Mouse (Mus musculus) hindbrain, embryonic 14.5 days (tissue): ENCODE data around the gene Mef2d. TPM values are rescaled to one million over a fixed set of nuclear protein-coding genes. Genes with fewer than 3 reads are reported as not detected.
A peak's percentile ranks its signal among the peaks of the same experiment; 100 is the strongest.

ENCODE experiments used
- ATAC-seq: fragments of 200-750 bp; cut with Nextera tagmentation; 2 replicates; pipeline ENCODE4 v1.8.0; 2017; ENCODE audit warnings: moderate number of reproducible peaks, mild to moderate bottlenecking, moderate TSS enrichment, moderate library complexity; ENCODE audit not compliant: low FRiP score
- DNase-seq: peaks from one replicate; pipeline ENCODE4 v3.0.0-alpha.2; 2015; ENCODE audit warnings: low spot score
- H3K27ac ChIP-seq: fragments of 300-500 bp; sonication (generic); 2 replicates; pipeline ENCODE4 v1.5.1; 2014; ENCODE audit warnings: mild to moderate bottlenecking, moderate library complexity
- H3K27me3 ChIP-seq: fragments of 300-500 bp; sonication (generic); 2 replicates; pipeline ENCODE4 v1.6.1; 2014; ENCODE audit warnings: mild to moderate bottlenecking, low read length, mixed read lengths; ENCODE audit not compliant: control insufficient read depth, insufficient read depth
- H3K36me3 ChIP-seq: fragments of 300-500 bp; sonication (generic); replicated peaks from 2 replicates; pipeline ENCODE4 v1.6.1; 2014; ENCODE audit not compliant: control insufficient read depth, insufficient read depth
- H3K4me1 ChIP-seq: fragments of 300-500 bp; sonication (generic); replicated peaks from 2 replicates; pipeline ENCODE4 v1.6.1; 2014; ENCODE audit warnings: antibody characterized with exemption, low read length, mixed read lengths; ENCODE audit not compliant: control insufficient read depth, insufficient read depth
- H3K4me2 ChIP-seq: fragments of 300-500 bp; sonication (generic); replicated peaks from 2 replicates; pipeline ENCODE4 v1.6.1; 2014; ENCODE audit warnings: mild to moderate bottlenecking, moderate library complexity
- H3K4me3 ChIP-seq: fragments of 300-500 bp; sonication (generic); replicated peaks from 2 replicates; pipeline ENCODE4 v1.5.1; 2014; ENCODE audit warnings: mild to moderate bottlenecking, low read length
- H3K9ac ChIP-seq: fragments of 300-500 bp; sonication (generic); 2 replicates; pipeline ENCODE4 v1.6.1; 2014
- H3K9me3 ChIP-seq: fragments of 300-500 bp; sonication (generic); 2 replicates; pipeline ENCODE4 v1.6.1; 2016; ENCODE audit warnings: low read length; ENCODE audit not compliant: control insufficient read depth
- WGBS: fragments of 180-500 bp; shearing (Covaris S2); extraction: QIAGEN DNeasy Blood & Tissue Kit; methylation state at CpG from one replicate; pipeline ENCODE4 v1.1.7; 2014; 5-methylcytosine and 5-hydroxymethylcytosine counted together
- polyA plus RNA-seq: library from polyadenylated mRNA; unstranded; fragments of >200 nt; fragmentation: Nextera tagmentation; extraction: Ambion mirVana; gene quantifications from 2 replicates; pipeline ENCODE4 v1.2.1, GENCODE M21; 2014

Mef2d gene
- polyA plus RNA-seq, 1 experiment from 2014 or later = 20.4 TPM

- DNase-seq = peak; percentile 78
- peak; percentile 90 for ATAC-seq
- Histone ChIP-seq H3K4me1 (peaks cover 52% of the 10 kb centered on the region), H3K4me3 (no peak overlapping the region), H3K4me2 (peak overlapping the region; percentile 32), H3K36me3 (peaks cover 16% of the 10 kb centered on the region), H3K9ac (peak overlapping the region; percentile 29; the same call in 1 of the 2 replicates), H3K27me3 (no peaks in the 10 kb centered on the region), H3K27ac (peak overlapping the region; percentile 85), H3K9me3 (no peaks in the 10 kb centered on the region)
- 20% methylated on average over 3 of the region's 3 CpGs for WGBS
Measured at GRCm38 (mm10) chr3:88152056-88152455, 9.9 kb downstream of the Mef2d start.

DNA sequence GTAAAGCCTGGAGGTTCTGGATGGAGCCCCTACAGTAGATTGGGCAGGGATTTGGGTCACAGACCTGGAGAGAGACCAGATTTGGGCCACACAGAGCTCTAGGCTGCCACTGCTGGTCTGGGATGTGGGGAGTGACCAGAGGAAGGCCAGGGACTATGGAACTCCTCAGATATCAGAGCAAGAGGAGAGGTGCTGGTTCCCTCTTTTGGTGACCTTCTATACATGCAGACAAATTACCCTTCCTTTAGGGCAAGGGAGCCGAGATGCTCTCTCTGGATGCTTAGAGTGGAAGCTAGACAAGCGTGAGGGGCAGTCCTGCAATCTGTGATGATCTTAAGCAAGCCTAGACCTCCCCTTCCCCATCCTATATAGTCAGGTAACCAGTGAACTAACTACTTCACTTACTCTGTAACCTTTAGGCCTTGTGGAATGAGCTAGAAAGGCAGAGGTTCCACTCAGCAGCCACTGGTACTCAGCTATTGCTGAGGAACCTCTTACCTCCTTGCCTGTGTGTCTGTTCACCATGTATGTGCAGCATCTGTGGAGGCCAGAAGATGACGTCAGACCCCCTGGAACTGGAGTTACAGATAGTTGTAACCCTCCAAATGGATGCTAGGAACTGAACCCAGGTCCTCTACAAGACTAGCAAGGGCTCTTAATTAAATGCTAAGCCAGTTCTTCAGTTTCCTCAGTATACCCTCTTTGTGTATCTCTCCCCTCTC is 11.3 kb downstream of the Mef2d start:
- H3K4me2 ChIP-seq = no peak overlapping the region
- H3K36me3 ChIP-seq = peaks cover 21% of the 10 kb centered on the region
- no peak for DNase-seq
- no peak for ATAC-seq
- peak overlapping the region; percentile 85 for H3K27ac ChIP-seq
- H3K9ac ChIP-seq = no peak overlapping the region
- 91% methylated on average over 3 of the region's 3 CpGs for WGBS
- no peaks in the 10 kb centered on the region for H3K9me3 ChIP-seq
- H3K27me3 ChIP-seq = no peaks in the 10 kb centered on the region
- peaks cover 56% of the 10 kb centered on the region for H3K4me1 ChIP-seq
- no peak overlapping the region for H3K4me3 ChIP-seq

- ATAC-seq = no peak
- 83% methylated on average over 2 of the region's 2 CpGs for WGBS
- Histone ChIP-seq H3K9ac (no peak overlapping the region), H3K4me3 (no peak overlapping the region), H3K4me2 (no peak overlapping the region), H3K27ac (no peak overlapping the region), H3K36me3 (peaks cover 29% of the 10 kb centered on the region), H3K27me3 (no peaks in the 10 kb centered on the region), H3K4me1 (peaks cover 49% of the 10 kb centered on the region), H3K9me3 (no peaks in the 10 kb centered on the region)
- no peak for DNase-seq
Measured at GRCm38 (mm10) chr3:88154236-88154635, 12.1 kb downstream of the Mef2d start.

GRCm38 (mm10) chr3:88156817-88157216 is 14.6 kb downstream of the Mef2d start:
- no peak overlapping the region for H3K4me3 ChIP-seq
- no peak overlapping the region for H3K27ac ChIP-seq
- H3K9ac ChIP-seq = no peak overlapping the region
- H3K4me2 ChIP-seq = no peak overlapping the region
- no peaks in the 10 kb centered on the region for H3K9me3 ChIP-seq
- no peaks in the 10 kb centered on the region for H3K27me3 ChIP-seq
- H3K36me3 ChIP-seq = peaks cover 55% of the 10 kb centered on the region
- DNase-seq (no peak), ATAC-seq (no peak)
- H3K4me1 ChIP-seq = peaks cover 23% of the 10 kb centered on the region

GRCm38 (mm10) chr3:88157771-88158597 is 15.8 kb downstream of the Mef2d start:
- no peak overlapping the region for H3K4me2 ChIP-seq
- no peak overlapping the region for H3K27ac ChIP-seq
- no peaks in the 10 kb centered on the region for H3K9me3 ChIP-seq
- no peaks in the 10 kb centered on the region for H3K27me3 ChIP-seq
- ATAC-seq (no peak), DNase-seq (peak; percentile 60)
- no peak overlapping the region for H3K4me3 ChIP-seq
- 21% methylated on average over 23 of the region's 23 CpGs for WGBS
- peaks cover 66% of the 10 kb centered on the region for H3K36me3 ChIP-seq
- H3K9ac ChIP-seq = no peak overlapping the region
- H3K4me1 ChIP-seq = peaks cover 12% of the 10 kb centered on the region; the same call in 1 of the 2 replicates

GRCm38 (mm10) chr3:88158991-88159390 is 16.8 kb downstream of the Mef2d start:
- Histone ChIP-seq H3K36me3 (peaks cover 75% of the 10 kb centered on the region), H3K9ac (no peak overlapping the region), H3K4me1 (0 out of 2 replicates have a peak, but pooled peaks cover 9% of the 10 kb centered on the region), H3K4me2 (no peak overlapping the region), H3K4me3 (no peak overlapping the region), H3K9me3 (no peaks in the 10 kb centered on the region), H3K27ac (no peak overlapping the region), H3K27me3 (no peaks in the 10 kb centered on the region)
- ATAC-seq (no peak), DNase-seq (no peak)
- 89% methylated on average over 6 of the region's 6 CpGs for WGBS

GRCm38 (mm10) chr3:88160856-88161255 is 18.7 kb downstream of the Mef2d start:
- WGBS = 79% methylated on average over 6 of the region's 6 CpGs
- Histone ChIP-seq H3K9me3 (no peaks in the 10 kb centered on the region), H3K27me3 (no peaks in the 10 kb centered on the region), H3K9ac (no peak overlapping the region), H3K4me3 (no peak overlapping the region), H3K4me2 (no peak overlapping the region), H3K27ac (no peak overlapping the region), H3K36me3 (peaks cover 89% of the 10 kb centered on the region), H3K4me1 (0 out of 2 replicates have a peak, but pooled peaks cover 9% of the 10 kb centered on the region)
- no peak for DNase-seq
- ATAC-seq = no peak

- DNase-seq (no peak), ATAC-seq (no peak)
- Histone ChIP-seq H3K27me3 (no peaks in the 10 kb centered on the region), H3K36me3 (peaks cover 90% of the 10 kb centered on the region), H3K9me3 (no peaks in the 10 kb centered on the region), H3K9ac (no peak overlapping the region), H3K4me2 (no peak overlapping the region), H3K4me1 (0 out of 2 replicates have a peak, but pooled peaks cover 8% of the 10 kb centered on the region), H3K27ac (no peak overlapping the region), H3K4me3 (no peak overlapping the region)
- 88% methylated on average over 8 of the region's 8 CpGs for WGBS
Measured at GRCm38 (mm10) chr3:88162259-88162658, 20.1 kb downstream of the Mef2d start.

DNA sequence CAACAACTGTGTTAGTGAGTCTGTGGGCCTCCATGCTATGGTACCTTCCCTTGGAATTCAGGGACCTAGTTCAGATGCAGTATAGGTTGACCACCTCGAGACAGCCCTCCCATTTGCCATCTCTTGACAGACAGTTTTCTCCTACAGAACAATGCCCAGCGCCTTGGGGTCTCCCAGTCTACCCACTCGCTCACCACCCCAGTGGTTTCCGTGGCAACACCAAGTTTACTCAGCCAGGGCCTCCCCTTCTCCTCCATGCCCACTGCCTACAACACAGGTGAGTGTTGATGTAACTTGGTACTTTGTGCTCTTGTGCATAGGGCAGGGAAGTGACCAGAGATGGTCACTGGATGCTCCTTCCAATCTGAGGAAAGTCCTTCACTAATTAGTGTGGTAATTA is 20.6 kb downstream of the Mef2d start:
- Histone ChIP-seq H3K27ac (no peak overlapping the region), H3K36me3 (peaks cover 95% of the 10 kb centered on the region), H3K27me3 (no peaks in the 10 kb centered on the region), H3K9ac (no peak overlapping the region), H3K4me2 (no peak overlapping the region), H3K4me1 (0 out of 2 replicates have a peak, but pooled peaks cover 3% of the 10 kb centered on the region), H3K4me3 (no peak overlapping the region), H3K9me3 (no peaks in the 10 kb centered on the region)
- ATAC-seq = no peak
- 71% methylated on average over 4 of the region's 4 CpGs for WGBS
- no peak for DNase-seq
